Mouse (Mus musculus) CD4-positive, CD25-positive, alpha-beta regulatory T cell, adult 4 months (primary cell): ENCODE data around the gene Bnipl. TPM values are rescaled to one million over a fixed set of nuclear protein-coding genes. Genes with fewer than 3 reads are reported as not detected.

ENCODE experiments used
- ATAC-seq: one replicate; pipeline ENCODE4 v1.8.0; 2017
- polyA plus RNA-seq, 2 experiments: library from polyadenylated mRNA; unstranded; fragments of 100-300 nt; shearing (Covaris generic); gene quantifications; one replicate each; pipeline ENCODE4 v1.2.1; 2017

Bnipl gene
- polyA plus RNA-seq, 2 experiments from 2014 or later, result not detected

DNA sequence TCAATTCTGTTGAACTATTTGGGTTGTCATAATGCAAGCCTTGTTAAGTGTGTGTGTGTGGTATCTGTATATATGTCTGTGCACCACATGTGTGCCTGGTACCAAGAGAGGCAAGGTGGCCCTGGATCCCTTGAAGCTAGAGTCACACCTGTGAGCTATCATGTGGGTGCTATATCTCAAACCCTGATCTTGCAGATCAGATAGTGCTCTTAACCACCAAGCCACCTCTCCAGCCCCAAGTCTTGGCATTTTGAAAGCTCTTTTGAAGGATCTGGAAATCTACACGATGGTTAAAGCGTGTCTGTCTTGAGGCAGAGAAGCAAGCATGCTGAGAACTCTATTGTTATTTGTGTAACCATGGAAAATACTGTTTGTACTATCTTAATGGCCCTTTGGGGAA is 40.4 kb downstream of the Bnipl start:
- peak; percentile 32 for ATAC-seq

DNA sequence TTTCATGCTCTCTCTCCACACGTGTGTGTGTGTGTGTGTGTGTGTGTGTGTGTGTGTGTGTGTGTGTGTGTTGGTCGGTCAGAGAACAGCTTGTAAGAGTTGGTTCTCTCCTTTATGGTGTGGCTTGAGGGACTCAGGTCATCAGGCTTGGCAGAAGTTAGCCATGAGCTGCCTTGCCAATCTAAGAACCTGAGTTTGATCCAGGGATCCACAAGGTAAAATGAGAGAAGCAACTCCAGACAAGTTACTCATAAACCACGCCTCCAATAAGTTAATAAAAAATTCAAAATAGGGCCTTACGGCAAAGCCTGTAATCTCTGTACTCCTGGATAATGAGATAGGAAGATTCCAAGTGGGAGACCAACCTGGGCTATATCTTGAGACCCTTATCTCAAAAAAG is 42.7 kb downstream of the Bnipl start:
- ATAC-seq, result no peak

GRCm38 (mm10) chr3:95203880-95204279 is 47.1 kb downstream of the Bnipl start:
- no peak for ATAC-seq

DNA sequence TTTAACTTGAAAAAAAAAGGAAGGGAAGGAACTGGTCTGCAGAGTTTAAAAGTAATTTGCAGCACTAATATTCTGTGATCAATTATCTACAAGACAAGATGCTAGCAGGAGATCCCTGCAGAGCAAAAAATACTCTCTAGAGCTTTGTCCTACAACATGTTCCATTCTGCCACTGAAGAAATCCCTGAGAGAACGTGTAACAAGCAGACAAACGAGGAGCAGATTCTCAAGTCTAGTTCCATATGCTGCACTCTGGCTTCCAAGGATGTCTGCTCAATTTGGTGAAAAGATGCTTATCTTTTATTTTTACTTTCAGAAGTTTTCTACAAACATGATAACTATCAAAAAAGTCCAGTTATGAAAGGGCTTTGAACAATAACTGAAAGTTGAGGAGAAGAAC is 50.4 kb downstream of the Bnipl start:
- no peak for ATAC-seq

DNA sequence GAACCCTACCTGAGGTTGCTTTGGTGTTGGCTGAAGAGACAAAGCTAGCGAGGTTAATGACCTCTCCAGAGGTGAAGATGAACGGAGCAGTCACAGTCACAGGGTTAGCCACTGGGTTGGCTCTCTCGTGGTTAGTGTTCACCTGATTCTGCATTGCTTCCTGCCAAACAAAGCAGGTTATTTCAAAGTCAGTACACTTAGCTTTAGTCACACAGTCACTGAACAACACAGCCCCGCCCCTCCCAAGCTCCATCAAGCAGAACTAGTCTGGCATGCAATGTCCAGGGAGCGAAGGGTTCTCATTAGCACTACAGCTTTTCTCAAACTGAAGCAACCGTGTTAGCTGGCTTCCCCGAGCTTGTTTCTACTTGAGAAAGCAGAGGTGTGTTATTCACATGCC is 50.9 kb downstream of the Bnipl start:
- no peak for ATAC-seq

- no peak for ATAC-seq
Observed at GRCm38 (mm10) chr3:95199101-95199500, 51.9 kb downstream of the Bnipl start.

DNA sequence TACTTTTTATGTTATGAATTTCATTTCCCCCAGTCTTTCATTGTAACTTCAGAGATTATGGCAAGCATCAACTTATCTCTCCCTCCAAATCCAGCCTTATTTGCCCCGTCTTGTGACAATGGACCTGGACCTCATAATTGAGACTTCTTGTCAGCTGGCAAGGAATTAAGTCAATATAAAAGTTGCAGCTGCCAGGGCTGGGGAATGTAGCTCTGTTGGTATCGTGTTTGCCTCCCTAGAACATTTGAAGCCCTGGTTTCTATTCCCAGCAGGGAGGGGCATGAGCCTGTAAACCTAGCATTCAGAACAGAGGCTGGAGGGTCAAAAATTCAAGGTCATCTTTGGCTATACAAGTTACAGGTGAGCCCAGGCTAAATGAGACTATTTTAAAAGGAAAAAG is 55.2 kb downstream of the Bnipl start:
- ATAC-seq, result no peak

DNA sequence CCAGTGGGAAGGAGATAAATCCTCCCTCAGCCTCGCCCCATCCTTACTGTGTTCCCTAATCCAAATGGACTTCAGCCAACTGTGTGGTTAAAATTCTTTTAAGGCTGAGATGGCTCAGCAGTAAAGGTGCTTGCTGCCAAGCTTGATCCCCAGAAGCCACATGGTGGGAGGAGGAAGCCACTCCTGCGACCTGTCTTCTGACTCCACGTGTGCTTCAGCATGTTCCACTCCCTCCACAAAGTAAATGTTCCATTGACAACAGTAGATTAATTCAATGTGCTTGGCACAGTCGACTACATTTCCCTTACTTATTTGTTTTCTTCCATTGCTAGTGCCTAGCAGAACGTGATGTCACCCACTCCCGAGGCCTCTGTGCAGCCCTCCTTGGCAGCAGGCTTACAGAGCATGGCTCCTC is 56.3 kb downstream of the Bnipl start:
- ATAC-seq, result no peak

Other genes starting within 250 kb of the Bnipl start
- gene Zfp687, start 235.7 kb downstream of the Bnipl start, polyA plus RNA-seq, result 10 to 100 TPM; 10.9 to 24.0 TPM
- 100 to 1,000 TPM; 171 to 277 TPM for gene Psmd4, start 208.6 kb downstream of the Bnipl start, polyA plus RNA-seq
- gene Pip5k1a, start 144.3 kb downstream of the Bnipl start, polyA plus RNA-seq, result 10 to 100 TPM; 13.4 to 14.3 TPM
- 10 to 100 TPM; 64.3 to 69.5 TPM for gene Vps72, start 140.2 kb downstream of the Bnipl start, polyA plus RNA-seq
- gene Tmod4, start 126.7 kb downstream of the Bnipl start, polyA plus RNA-seq, result 1 to 10 TPM; 2.5 TPM
- gene Scnm1, start 117.2 kb downstream of the Bnipl start, polyA plus RNA-seq, result 100 to 1,000 TPM; 110 TPM
- 10 to 100 TPM; 25.4 to 43.9 TPM for gene Lysmd1, start 117.1 kb downstream of the Bnipl start, polyA plus RNA-seq
- gene Tnfaip8l2, start 108.8 kb downstream of the Bnipl start, polyA plus RNA-seq, result 100 to 1,000 TPM; 238 to 312 TPM
- gene Sema6c, start 90.7 kb downstream of the Bnipl start, polyA plus RNA-seq, result under 1 TPM in 1 of 2 experiments, not detected in 1; 0.08 TPM
- 10 to 100 TPM; 31.0 to 37.1 TPM for gene Gabpb2, start 33.3 kb downstream of the Bnipl start, polyA plus RNA-seq
- 100 to 1,000 TPM; 218 to 256 TPM for gene Cdc42se1, start 22.5 kb downstream of the Bnipl start, polyA plus RNA-seq
- gene Mllt11, start 19.0 kb downstream of the Bnipl start, polyA plus RNA-seq, result 10 to 100 TPM; 19.0 to 24.1 TPM
- gene Gm128, start 9.6 kb downstream of the Bnipl start, polyA plus RNA-seq, result 1 to 10 TPM in 1 of 2 experiments, under 1 TPM in 1; 0.65 to 1.1 TPM
- gene Mindy1, start 30.2 kb upstream of the Bnipl start, polyA plus RNA-seq, result 10 to 100 TPM; 22.1 to 25.3 TPM
- 10 to 100 TPM in 1 of 2 experiments, 1 to 10 TPM in 1; 6.3 to 10.1 TPM for gene Prune1, start 30.9 kb upstream of the Bnipl start, polyA plus RNA-seq
- gene Anxa9, start 56.0 kb upstream of the Bnipl start, polyA plus RNA-seq, result 1 to 10 TPM in 1 of 2 experiments, under 1 TPM in 1; 0.42 to 1.1 TPM
- gene Cers2, start 63.6 kb upstream of the Bnipl start, polyA plus RNA-seq, result 100 to 1,000 TPM; 168 to 244 TPM
- 10 to 100 TPM; 20.2 to 26.6 TPM for gene Setdb1, start 106.0 kb upstream of the Bnipl start, polyA plus RNA-seq
- gene 4930558C23Rik, start 151.6 kb upstream of the Bnipl start, polyA plus RNA-seq, result not detected
- gene Arnt, start 183.2 kb upstream of the Bnipl start, polyA plus RNA-seq, result 10 to 100 TPM; 38.3 to 49.0 TPM
- gene Ctsk, start 248.1 kb upstream of the Bnipl start, polyA plus RNA-seq, result 1 to 10 TPM in 1 of 2 experiments, not detected in 1; 1.1 TPM